Mouse (Mus musculus) urinary bladder, postnatal 4 days (tissue): ENCODE data around the gene Polr1d.

Source experiments
- DNase-seq, 2 experiments: peaks; one replicate each; pipeline ENCODE4 v3.0.0; 2021 to 2022; ENCODE audit warnings: low spot score in 2 of 2

Gene Polr1d

GRCm38 (mm10) chr5:147055572-147056245 is 21.1 kb upstream of the Polr1d start:
- no peak for DNase-seq

- no peak for DNase-seq
Observed at GRCm38 (mm10) chr5:147056712-147057290, 20.0 kb upstream of the Polr1d start.

- DNase-seq, result no peak
Observed at GRCm38 (mm10) chr5:147057626-147058414, 19.0 kb upstream of the Polr1d start.

GRCm38 (mm10) chr5:147058661-147059060 is 18.2 kb upstream of the Polr1d start:
- DNase-seq, result no peak

- DNase-seq, result peak in 1 of 2 experiments; percentile 55
Observed at GRCm38 (mm10) chr5:147059319-147059718, 17.5 kb upstream of the Polr1d start.

- peak in 1 of 2 experiments; percentile 58 for DNase-seq
Observed at GRCm38 (mm10) chr5:147060024-147060423, 16.8 kb upstream of the Polr1d start.

GRCm38 (mm10) chr5:147063215-147063661 is 13.6 kb upstream of the Polr1d start:
- DNase-seq, result no peak

GRCm38 (mm10) chr5:147066129-147066528 is 10.7 kb upstream of the Polr1d start:
- DNase-seq, result no peak

GRCm38 (mm10) chr5:147066965-147067364 is 9.9 kb upstream of the Polr1d start:
- DNase-seq, result no peak

GRCm38 (mm10) chr5:147068876-147069275 is 8.0 kb upstream of the Polr1d start:
- no peak for DNase-seq

GRCm38 (mm10) chr5:147070791-147071516 is 5.9 kb upstream of the Polr1d start:
- no peak for DNase-seq

- no peak for DNase-seq
Observed at GRCm38 (mm10) chr5:147071886-147072285, 5.0 kb upstream of the Polr1d start.

GRCm38 (mm10) chr5:147073805-147074204 is 3.0 kb upstream of the Polr1d start:
- no peak for DNase-seq

GRCm38 (mm10) chr5:147075103-147076025 is 1.5 kb upstream of the Polr1d start:
- no peak for DNase-seq

GRCm38 (mm10) chr5:147076026-147076798 is 638 bp upstream of the Polr1d start, which contains the start of gene Lnx2:
TSS of gene Lnx2 (minus strand) at chr5:147076586.
- peak; percentile 98 for DNase-seq

- DNase-seq, result peak; percentile 88 to 93
Observed at GRCm38 (mm10) chr5:147077305-147078034, 620 bp downstream of the Polr1d start.

GRCm38 (mm10) chr5:147078110-147078900 is 1.5 kb downstream of the Polr1d start:
- DNase-seq, result no peak

GRCm38 (mm10) chr5:147085201-147085894 is 8.5 kb downstream of the Polr1d start:
- peak in 1 of 2 experiments; percentile 47 for DNase-seq
